In the genomic region with DNA sequence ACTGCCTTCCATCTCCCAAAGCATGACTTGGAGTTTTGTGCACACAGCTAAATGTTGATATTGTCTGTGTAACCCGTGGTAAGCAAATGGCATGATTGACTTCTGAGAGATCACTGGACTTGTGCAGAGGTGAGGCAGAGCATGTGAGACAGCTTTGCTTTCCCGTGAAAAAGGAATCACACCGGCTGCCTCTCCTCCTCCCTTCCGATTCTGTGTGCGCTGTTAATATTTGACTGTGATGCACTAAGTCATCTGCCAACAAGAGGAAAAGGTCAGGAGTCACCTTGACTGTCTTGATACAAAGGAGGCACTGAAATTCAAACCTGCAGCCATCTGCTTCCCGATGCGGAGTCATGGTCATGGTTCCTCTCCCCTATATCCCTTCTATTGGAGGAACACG, we compare ENCODE assay signal across 26 mouse cellular contexts.
DNase-seq lines count a peak whose midpoint lies in the region; ATAC-seq and TF ChIP-seq lines count a peak whose summit lies in the region.
"Had no signal": no experiment of that assay in that cellular context is flagged by ENCODE, and none has a peak within 500 bp of the region (broad histone marks: within the 10 kb centered on the region; RNA-seq: fewer than 3 reads in every experiment).

No protein-coding gene starts in this region.

- no peaks in the 10 kb centered on the region for H3K9me3 ChIP-seq in kidney, embryonic 16.5 days (ENCODE audit: low read length)
- H3K9me3 ChIP-seq: embryonic facial prominence, embryonic 12.5 days; embryonic facial prominence, embryonic 15.5 days; heart, embryonic 12.5 days; heart, embryonic 15.5 days had no signal

- no peak overlapping the region for H3K27ac ChIP-seq in kidney, adult 2 months (ENCODE audit: insufficient read depth, low read depth, low read length)
- no peak overlapping the region for H3K27ac ChIP-seq in kidney, embryonic 16.5 days (ENCODE audit: low read length)
- H3K27ac ChIP-seq: embryonic facial prominence, embryonic 12.5 days; embryonic facial prominence, embryonic 15.5 days; gastrocnemius, adult 2 months; heart, embryonic 15.5 days; hindbrain, embryonic 14.5 days had no signal

- no peak for TF ChIP-seq POLR2A in kidney, adult 2 months (IDR thresholded peaks at IDR 0.05; ENCODE audit: low read depth, low read length)

- H3K9ac ChIP-seq in kidney, embryonic 16.5 days (replicated peaks; ENCODE audit: low read length): no peak overlapping the region
- H3K9ac ChIP-seq: embryonic facial prominence, embryonic 12.5 days; embryonic facial prominence, embryonic 15.5 days; forebrain, postnatal 0 days; heart, embryonic 12.5 days; heart, embryonic 15.5 days; hindbrain, embryonic 14.5 days had no signal

- no peak for ATAC-seq in kidney, embryonic 16.5 days (ENCODE audit: low FRiP score, low TSS enrichment)
- ATAC-seq: activated CD4-positive, CD25-positive, alpha-beta regulatory T cell, adult 4 months; forebrain, embryonic 14.5 days; forebrain, postnatal 0 days had no signal

- peaks cover 2% of the 10 kb centered on the region; the same call in 1 of the 2 replicates for H3K4me1 ChIP-seq in kidney, adult 2 months (ENCODE audit: control insufficient read depth, insufficient read depth, low read length)
- H3K4me1 ChIP-seq in kidney, embryonic 16.5 days (ENCODE audit: insufficient read depth, low read length): no peaks in the 10 kb centered on the region
- H3K4me1 ChIP-seq: embryonic facial prominence, embryonic 12.5 days; heart, embryonic 15.5 days had no signal

- intact Hi-C loops in heart, postnatal 36 days (cut with DNase I): no loop called here

- no peak overlapping the region for H3K4me3 ChIP-seq in kidney, adult 2 months (ENCODE audit: insufficient read depth, low read depth, low read length)
- no peak overlapping the region for H3K4me3 ChIP-seq in kidney, embryonic 16.5 days (ENCODE audit: low read length)
- H3K4me3 ChIP-seq: embryonic facial prominence, embryonic 12.5 days; embryonic facial prominence, embryonic 15.5 days; gastrocnemius, adult 2 months; heart, embryonic 12.5 days; heart, embryonic 15.5 days had no signal

- 53% methylated on average over 8 of the region's 8 CpGs for WGBS in kidney, adult 2 months
- WGBS in kidney, embryonic 16.5 days: 58% methylated on average over 8 of the region's 8 CpGs

- no peaks in the 10 kb centered on the region; the same call in 1 of the 2 replicates for H3K27me3 ChIP-seq in kidney, adult 2 months (replicated peaks; ENCODE audit: control insufficient read depth, insufficient read depth, low read length)
- H3K27me3 ChIP-seq in kidney, embryonic 16.5 days (ENCODE audit: insufficient read depth, low read length): no peaks in the 10 kb centered on the region
- H3K27me3 ChIP-seq: embryonic facial prominence, embryonic 12.5 days; embryonic facial prominence, embryonic 15.5 days; heart, embryonic 12.5 days; heart, embryonic 15.5 days had no signal

- no peak overlapping the region for H3K4me2 ChIP-seq in kidney, embryonic 16.5 days (replicated peaks; ENCODE audit: low read depth, low read length)
- H3K4me2 ChIP-seq: embryonic facial prominence, embryonic 12.5 days; embryonic facial prominence, embryonic 15.5 days; heart, embryonic 12.5 days; heart, embryonic 15.5 days; hindbrain, embryonic 14.5 days had no signal

- no peaks in the 10 kb centered on the region for H3K36me3 ChIP-seq in kidney, adult 2 months (ENCODE audit: control insufficient read depth, insufficient read depth, low read length)
- no peaks in the 10 kb centered on the region for H3K36me3 ChIP-seq in kidney, embryonic 16.5 days (ENCODE audit: insufficient read depth, low read length)
- H3K36me3 ChIP-seq: embryonic facial prominence, embryonic 12.5 days; embryonic facial prominence, embryonic 15.5 days; heart, embryonic 12.5 days; heart, embryonic 15.5 days had no signal

- no peak for TF ChIP-seq CTCF in kidney, adult 2 months (conservative IDR thresholded peaks at IDR 0.05; ENCODE audit: insufficient read depth, insufficient read length, low read depth, low read length)

- DNase-seq in heart, adult 11 months: peak; percentile 37
- no peak for DNase-seq in heart, postnatal 36 days
- DNase-seq in kidney, adult 2 months: peak; percentile 81
- DNase-seq in kidney, adult 9 months: peak; percentile 76
- DNase-seq in kidney, postnatal 25 days: peak; percentile 37 to 61
- no peak for DNase-seq in lung, postnatal 14 days
- no peak for DNase-seq in embryo, embryonic 11 days
- DNase-seq: adrenal gland, postnatal 10 days; adrenal gland, postnatal 36 days; cerebellum, adult 18-20 months; cerebellum, adult 9-10 months; cerebellum, postnatal 14 days; forebrain, postnatal 0 days; gastrocnemius, adult 2 months; gastrocnemius, postnatal 14 days; heart, adult 18-20 months; heart, postnatal 10 days; heart, postnatal 4 days had no signal

Comparison
In these comparisons a context has a peak if more than half of its experiments do, and no peak if none do; other contexts are left out.
1. DNase-seq: peak in heart, adult 11 months (single experiment), kidney, adult 2 months (single experiment), kidney, adult 9 months (single experiment) and kidney, postnatal 25 days (2 of 2); none in heart, postnatal 36 days (0 of 2), lung, postnatal 14 days (single experiment) and embryo, embryonic 11 days (single experiment).